Mouse (Mus musculus): ENCODE measurements around the gene Nppc. TPM values are rescaled to one million over a fixed set of nuclear protein-coding genes. Genes with fewer than 3 reads are reported as not detected.

The Nppc gene
- polyA plus RNA-seq (2015; fragmentation: Nextera tagmentation; extraction: Ambion mirVana) = 3.8 and 4.2 TPM in 2 replicates

DNA sequence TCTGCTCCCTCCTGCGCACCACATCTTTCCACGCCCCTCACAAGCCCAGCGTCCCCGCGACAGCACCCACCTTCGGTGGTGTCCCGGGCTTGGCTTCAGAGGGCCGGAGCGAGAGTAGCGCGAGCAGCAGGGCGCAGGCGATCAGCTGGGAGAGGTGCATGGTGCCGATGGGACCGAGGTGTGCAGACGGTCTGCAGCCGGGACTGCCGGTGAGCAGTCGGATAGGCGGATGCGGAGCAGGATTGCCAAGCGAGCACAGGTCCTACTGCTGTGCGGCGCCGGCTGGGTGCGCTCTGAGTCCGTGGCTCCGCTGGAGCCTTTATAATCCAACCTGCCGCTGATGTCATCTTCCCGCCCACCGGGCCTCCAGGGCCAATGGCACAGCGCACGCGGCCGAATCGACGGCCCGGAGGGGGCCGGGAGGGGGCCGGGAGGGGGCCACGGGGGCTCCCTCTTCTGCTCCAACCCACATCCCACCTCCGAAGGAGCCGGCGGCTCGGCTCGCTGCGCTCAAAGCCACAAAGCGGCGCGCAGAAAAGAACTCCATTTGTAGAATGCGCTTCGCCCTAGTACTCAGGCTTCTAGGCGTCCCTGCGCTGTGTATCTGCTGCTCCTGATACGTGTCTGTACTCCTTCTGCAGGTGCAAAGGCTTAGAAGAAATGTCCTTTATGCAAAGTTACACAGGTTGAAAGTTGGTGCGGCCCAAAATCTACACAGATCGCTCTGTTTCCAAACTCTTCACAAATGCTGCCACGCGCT is at the start of gene Nppc:
TSS of gene Nppc (minus strand) at position 293 of the 760 bp plus-strand sequence.
- no peaks in the 10 kb centered on the region for H3K36me3 ChIP-seq (ENCODE audit: control insufficient read depth, insufficient read depth, low read length)
- peaks cover 5% of the 10 kb centered on the region; the same call in 1 of the 2 replicates for H3K4me1 ChIP-seq (ENCODE audit: control insufficient read depth, insufficient read depth, low read length)
- peak within 1 kb of the TSS; percentile 65 for H3K4me3 ChIP-seq (ENCODE audit: low read depth, low read length)
- 4% methylated on average over 59 of the region's 59 CpGs for WGBS
- no peaks in the 10 kb centered on the region for H3K9me3 ChIP-seq (replicated peaks; ENCODE audit: control insufficient read depth, low read length, poor library complexity, severe bottlenecking)
- peak within 1 kb of the TSS; percentile 71 for H3K9ac ChIP-seq (ENCODE audit: low read depth, low read length)
- ATAC-seq = peak; percentile 96
- peaks cover 13% of the 10 kb centered on the region for H3K27me3 ChIP-seq (ENCODE audit: control insufficient read depth, insufficient read depth, low read depth, low read length)
- H3K4me2 ChIP-seq (ENCODE audit: low read length) = peak within 1 kb of the TSS; percentile 98
- peak within 1 kb of the TSS; percentile 19 for H3K27ac ChIP-seq (ENCODE audit: low read length)

- Histone ChIP-seq H3K36me3 (ENCODE audit: control insufficient read depth, insufficient read depth, low read length) (no peaks in the 10 kb centered on the region), H3K9me3 (replicated peaks; ENCODE audit: control insufficient read depth, low read length, poor library complexity, severe bottlenecking) (no peaks in the 10 kb centered on the region), H3K4me2 (ENCODE audit: low read length) (no peak overlapping the region), H3K4me1 (ENCODE audit: control insufficient read depth, insufficient read depth, low read length) (no peaks in the 10 kb centered on the region), H3K9ac (ENCODE audit: low read depth, low read length) (no peak overlapping the region), H3K4me3 (ENCODE audit: low read depth, low read length) (no peak overlapping the region), H3K27me3 (ENCODE audit: control insufficient read depth, insufficient read depth, low read depth, low read length) (no peaks in the 10 kb centered on the region), H3K27ac (ENCODE audit: low read length) (no peak overlapping the region)
- WGBS = 93% methylated on average over 4 of the region's 4 CpGs
- ATAC-seq = no peak
Measured at GRCm38 (mm10) chr1:86719391-86719790, 49.0 kb upstream of the Nppc start.

GRCm38 (mm10) chr1:86718190-86718589 is 47.8 kb upstream of the Nppc start:
- Histone ChIP-seq H3K9me3 (replicated peaks; ENCODE audit: control insufficient read depth, low read length, poor library complexity, severe bottlenecking) (no peaks in the 10 kb centered on the region), H3K4me3 (ENCODE audit: low read depth, low read length) (no peak overlapping the region), H3K27me3 (ENCODE audit: control insufficient read depth, insufficient read depth, low read depth, low read length) (no peaks in the 10 kb centered on the region), H3K4me1 (ENCODE audit: control insufficient read depth, insufficient read depth, low read length) (no peaks in the 10 kb centered on the region), H3K36me3 (ENCODE audit: control insufficient read depth, insufficient read depth, low read length) (no peaks in the 10 kb centered on the region), H3K27ac (ENCODE audit: low read length) (no peak overlapping the region), H3K4me2 (ENCODE audit: low read length) (no peak overlapping the region), H3K9ac (ENCODE audit: low read depth, low read length) (no peak overlapping the region)
- no peak for ATAC-seq
- WGBS = 93% methylated on average over 1 of the region's 1 CpGs

DNA sequence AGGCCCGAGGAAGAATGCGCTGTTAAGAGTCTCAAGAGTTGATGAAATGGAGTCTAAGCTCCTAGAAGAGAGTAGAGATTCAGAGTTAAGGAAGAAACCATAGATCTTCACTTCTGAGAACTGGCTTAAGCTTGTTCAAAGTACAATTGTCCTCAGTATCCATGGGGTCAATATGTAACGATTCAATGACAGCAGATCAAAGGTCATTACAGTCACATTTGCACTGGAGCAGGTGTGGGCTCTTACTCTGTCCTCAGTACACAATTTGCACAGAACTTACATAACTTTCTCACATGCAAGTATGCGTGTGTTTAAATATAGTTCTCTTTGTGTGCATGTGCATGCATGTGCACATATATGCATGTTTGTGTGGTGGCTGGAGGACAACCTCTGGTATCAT is 42.7 kb upstream of the Nppc start:
- H3K27me3 ChIP-seq (ENCODE audit: control insufficient read depth, insufficient read depth, low read depth, low read length) = no peaks in the 10 kb centered on the region
- WGBS = 98% methylated on average over 4 of the region's 4 CpGs
- H3K36me3 ChIP-seq (ENCODE audit: control insufficient read depth, insufficient read depth, low read length) = no peaks in the 10 kb centered on the region
- H3K27ac ChIP-seq (ENCODE audit: low read length) = no peak overlapping the region
- H3K4me2 ChIP-seq (ENCODE audit: low read length) = no peak overlapping the region
- H3K4me3 ChIP-seq (ENCODE audit: low read depth, low read length) = no peak overlapping the region
- no peak overlapping the region for H3K9ac ChIP-seq (ENCODE audit: low read depth, low read length)
- H3K4me1 ChIP-seq (ENCODE audit: control insufficient read depth, insufficient read depth, low read length) = no peaks in the 10 kb centered on the region
- no peak for ATAC-seq
- H3K9me3 ChIP-seq (replicated peaks; ENCODE audit: control insufficient read depth, low read length, poor library complexity, severe bottlenecking) = no peaks in the 10 kb centered on the region

GRCm38 (mm10) chr1:86712045-86712444 is 41.7 kb upstream of the Nppc start:
- Histone ChIP-seq H3K4me3 (ENCODE audit: low read depth, low read length) (no peak overlapping the region), H3K9me3 (replicated peaks; ENCODE audit: control insufficient read depth, low read length, poor library complexity, severe bottlenecking) (no peaks in the 10 kb centered on the region), H3K36me3 (ENCODE audit: control insufficient read depth, insufficient read depth, low read length) (no peaks in the 10 kb centered on the region), H3K9ac (ENCODE audit: low read depth, low read length) (no peak overlapping the region), H3K27me3 (ENCODE audit: control insufficient read depth, insufficient read depth, low read depth, low read length) (no peaks in the 10 kb centered on the region), H3K4me2 (ENCODE audit: low read length) (no peak overlapping the region), H3K4me1 (ENCODE audit: control insufficient read depth, insufficient read depth, low read length) (no peaks in the 10 kb centered on the region), H3K27ac (ENCODE audit: low read length) (no peak overlapping the region)
- WGBS = 96% methylated on average over 2 of the region's 2 CpGs
- ATAC-seq = no peak

GRCm38 (mm10) chr1:86709546-86709945 is 39.2 kb upstream of the Nppc start:
- Histone ChIP-seq H3K27me3 (ENCODE audit: control insufficient read depth, insufficient read depth, low read depth, low read length) (no peaks in the 10 kb centered on the region), H3K4me1 (ENCODE audit: control insufficient read depth, insufficient read depth, low read length) (peaks cover 13% of the 10 kb centered on the region), H3K9me3 (replicated peaks; ENCODE audit: control insufficient read depth, low read length, poor library complexity, severe bottlenecking) (no peaks in the 10 kb centered on the region), H3K27ac (ENCODE audit: low read length) (no peak overlapping the region), H3K4me2 (ENCODE audit: low read length) (no peak overlapping the region), H3K9ac (ENCODE audit: low read depth, low read length) (no peak overlapping the region), H3K36me3 (ENCODE audit: control insufficient read depth, insufficient read depth, low read length) (no peaks in the 10 kb centered on the region), H3K4me3 (ENCODE audit: low read depth, low read length) (no peak overlapping the region)
- no peak for ATAC-seq
- 76% methylated on average over 4 of the region's 4 CpGs for WGBS

DNA sequence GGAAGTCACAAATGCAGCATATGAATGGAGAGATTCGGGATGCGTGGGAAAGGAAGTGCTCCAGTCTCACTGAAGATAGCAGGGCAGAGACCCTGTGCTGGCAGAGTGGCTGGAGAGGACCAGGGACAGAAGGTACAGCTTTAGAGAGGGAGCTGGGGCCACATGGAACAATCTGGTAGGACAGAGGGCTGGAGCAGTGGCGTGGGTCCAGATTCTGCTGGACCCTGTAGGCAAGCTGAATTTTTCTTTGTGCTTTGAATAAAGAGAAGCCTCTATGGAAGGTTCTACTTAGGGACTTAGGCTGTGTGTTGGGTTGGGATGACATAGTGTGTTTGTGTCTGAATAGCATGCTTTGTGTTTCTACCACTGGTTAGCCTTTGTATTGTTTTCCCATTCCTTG is 35.1 kb upstream of the Nppc start:
- no peaks in the 10 kb centered on the region for H3K27me3 ChIP-seq (ENCODE audit: control insufficient read depth, insufficient read depth, low read depth, low read length)
- H3K9me3 ChIP-seq (replicated peaks; ENCODE audit: control insufficient read depth, low read length, poor library complexity, severe bottlenecking) = no peaks in the 10 kb centered on the region
- no peaks in the 10 kb centered on the region for H3K36me3 ChIP-seq (ENCODE audit: control insufficient read depth, insufficient read depth, low read length)
- H3K4me1 ChIP-seq (ENCODE audit: control insufficient read depth, insufficient read depth, low read length) = peaks cover 19% of the 10 kb centered on the region
- WGBS = 88% methylated on average over 3 of the region's 3 CpGs
- no peak overlapping the region for H3K4me3 ChIP-seq (ENCODE audit: low read depth, low read length)
- H3K4me2 ChIP-seq (ENCODE audit: low read length) = no peak overlapping the region
- no peak for ATAC-seq
- no peak overlapping the region for H3K27ac ChIP-seq (ENCODE audit: low read length)
- H3K9ac ChIP-seq (ENCODE audit: low read depth, low read length) = no peak overlapping the region

DNA sequence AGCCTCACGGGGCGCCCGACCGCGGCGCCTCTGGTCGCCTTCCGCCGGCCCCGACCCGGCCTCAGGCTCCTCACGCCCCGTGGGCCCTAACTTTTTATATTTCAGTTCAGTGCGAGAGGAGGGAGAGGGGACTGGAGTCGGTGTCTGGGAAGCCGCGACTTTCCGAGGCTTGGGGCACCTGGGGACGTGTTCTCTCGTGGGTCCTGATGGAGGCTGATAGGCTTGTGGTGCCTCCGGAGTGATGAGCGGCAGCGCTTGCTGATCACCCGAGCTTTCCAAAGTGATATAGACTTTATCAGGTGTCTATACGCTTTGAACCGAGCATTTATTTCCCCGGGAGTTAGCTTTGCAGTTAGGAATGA is 33.6 kb upstream of the Nppc start:
- ATAC-seq = peak; percentile 70; the same call in 1 of the 2 replicates

GRCm38 (mm10) chr1:86703300-86703964 is 33.1 kb upstream of the Nppc start, which contains the start of gene Dis3l2:
TSS of gene Dis3l2 (plus strand) at chr1:86703808.
- H3K9ac ChIP-seq (ENCODE audit: low read depth, low read length) = peak within 1 kb of the TSS; percentile 92
- H3K4me3 ChIP-seq (ENCODE audit: low read depth, low read length) = peak within 1 kb of the TSS; percentile 92
- no peaks in the 10 kb centered on the region for H3K27me3 ChIP-seq (ENCODE audit: control insufficient read depth, insufficient read depth, low read depth, low read length)
- 3% methylated on average over 54 of the region's 54 CpGs for WGBS
- peak within 1 kb of the TSS; percentile 81 for H3K4me2 ChIP-seq (ENCODE audit: low read length)
- H3K27ac ChIP-seq (ENCODE audit: low read length) = peak within 1 kb of the TSS; percentile 89
- H3K36me3 ChIP-seq (ENCODE audit: control insufficient read depth, insufficient read depth, low read length) = no peaks in the 10 kb centered on the region
- peaks cover 19% of the 10 kb centered on the region for H3K4me1 ChIP-seq (ENCODE audit: control insufficient read depth, insufficient read depth, low read length)
- H3K9me3 ChIP-seq (replicated peaks; ENCODE audit: control insufficient read depth, low read length, poor library complexity, severe bottlenecking) = no peaks in the 10 kb centered on the region
- peak; percentile 98 for ATAC-seq

More for the DNA sequence above, 33.6 kb upstream of the Nppc start:
- no peaks in the 10 kb centered on the region for H3K36me3 ChIP-seq (ENCODE audit: control insufficient read depth, insufficient read depth, low read length)
- H3K4me1 ChIP-seq (ENCODE audit: control insufficient read depth, insufficient read depth, low read length) = peaks cover 19% of the 10 kb centered on the region
- H3K27ac ChIP-seq (ENCODE audit: low read length) = peak overlapping the region; percentile 89
- H3K9me3 ChIP-seq (replicated peaks; ENCODE audit: control insufficient read depth, low read length, poor library complexity, severe bottlenecking) = no peaks in the 10 kb centered on the region
- H3K4me3 ChIP-seq (ENCODE audit: low read depth, low read length) = peak overlapping the region; percentile 92
- no peaks in the 10 kb centered on the region for H3K27me3 ChIP-seq (ENCODE audit: control insufficient read depth, insufficient read depth, low read depth, low read length)
- H3K4me2 ChIP-seq (ENCODE audit: low read length) = peak overlapping the region; percentile 81
- H3K9ac ChIP-seq (ENCODE audit: low read depth, low read length) = peak overlapping the region; percentile 92
- WGBS = under 1% methylated on average over 27 of the region's 27 CpGs

Data from midbrain, embryonic 16.5 days (tissue).